Mouse (Mus musculus): ENCODE measurements at regions not wholly inside any gene's neighbourhood (a gene's known extent, or its start where the extent isn't known, plus 50 kb on each side); places are given as distances from the start of the nearest gene placed in this dataset.

- H3K9me3 ChIP-seq (replicated peaks; ENCODE audit: control insufficient read depth, low read length): no peaks in the 10 kb centered on the region
- no peaks in the 10 kb centered on the region for H3K4me1 ChIP-seq (ENCODE audit: control insufficient read depth, insufficient read depth)
- H3K9ac ChIP-seq (replicated peaks; ENCODE audit: low read depth, low read length): no peak overlapping the region
- H3K27ac ChIP-seq (ENCODE audit: low read depth): no peak overlapping the region
- no peak overlapping the region for H3K4me2 ChIP-seq (ENCODE audit: low read depth, low read length)
- WGBS: 68% methylated on average over 10 of the region's 10 CpGs
- DNase-seq (ENCODE audit: low spot score) (no peak), ATAC-seq (ENCODE audit: insufficient read depth, low read depth) (no peak)
- H3K4me3 ChIP-seq (ENCODE audit: low read depth, low read length): no peak overlapping the region
- TF ChIP-seq CTCF (IDR thresholded peaks at IDR 0.05; ENCODE audit: low read depth) (no peak), EP300 (IDR thresholded peaks at IDR 0.05; ENCODE audit: low read depth) (no peak)
- no peaks in the 10 kb centered on the region for H3K27me3 ChIP-seq (ENCODE audit: control insufficient read depth, insufficient read depth, low read length)
- H3K36me3 ChIP-seq (replicated peaks; ENCODE audit: control insufficient read depth, insufficient read depth, low read length): no peaks in the 10 kb centered on the region
These were observed 72.7 kb downstream of the Rassf10 start for GRCm38 (mm10) chr7:113026290-113027075.

GRCm38 (mm10) chr7:113027125-113027801, 73.5 kb downstream of the Rassf10 start:
- H3K36me3 ChIP-seq (replicated peaks; ENCODE audit: control insufficient read depth, insufficient read depth, low read length): no peaks in the 10 kb centered on the region
- DNase-seq (ENCODE audit: low spot score) (no peak), ATAC-seq (ENCODE audit: insufficient read depth, low read depth) (no peak)
- H3K4me3 ChIP-seq (ENCODE audit: low read depth, low read length): no peak overlapping the region
- TF ChIP-seq EP300 (IDR thresholded peaks at IDR 0.05; ENCODE audit: low read depth): no peak
- no peak for TF ChIP-seq CTCF (IDR thresholded peaks at IDR 0.05; ENCODE audit: low read depth)
- no peaks in the 10 kb centered on the region for H3K4me1 ChIP-seq (ENCODE audit: control insufficient read depth, insufficient read depth)
- H3K4me2 ChIP-seq (ENCODE audit: low read depth, low read length): no peak overlapping the region
- no peak overlapping the region for H3K27ac ChIP-seq (ENCODE audit: low read depth)
- WGBS: 64% methylated on average over 5 of the region's 5 CpGs
- H3K27me3 ChIP-seq (ENCODE audit: control insufficient read depth, insufficient read depth, low read length): no peaks in the 10 kb centered on the region
- no peaks in the 10 kb centered on the region for H3K9me3 ChIP-seq (replicated peaks; ENCODE audit: control insufficient read depth, low read length)
- H3K9ac ChIP-seq (replicated peaks; ENCODE audit: low read depth, low read length): no peak overlapping the region

GRCm38 (mm10) chr7:113030053-113030752, 76.4 kb downstream of the Rassf10 start:
- H3K27ac ChIP-seq (ENCODE audit: low read depth): no peak overlapping the region

GRCm38 (mm10) chr7:113035751-113036150, 82.0 kb downstream of the Rassf10 start:
- H3K4me2 ChIP-seq (ENCODE audit: low read depth, low read length): no peak overlapping the region
- H3K4me1 ChIP-seq (ENCODE audit: control insufficient read depth, insufficient read depth): no peaks in the 10 kb centered on the region
- H3K36me3 ChIP-seq (replicated peaks; ENCODE audit: control insufficient read depth, insufficient read depth, low read length): no peaks in the 10 kb centered on the region
- no peak overlapping the region for H3K9ac ChIP-seq (replicated peaks; ENCODE audit: low read depth, low read length)
- 84% methylated on average over 4 of the region's 4 CpGs for WGBS
- ATAC-seq (ENCODE audit: insufficient read depth, low read depth) (no peak), DNase-seq (ENCODE audit: low spot score) (no peak)
- no peaks in the 10 kb centered on the region for H3K27me3 ChIP-seq (ENCODE audit: control insufficient read depth, insufficient read depth, low read length)
- H3K9me3 ChIP-seq (replicated peaks; ENCODE audit: control insufficient read depth, low read length): no peaks in the 10 kb centered on the region
- TF ChIP-seq CTCF (IDR thresholded peaks at IDR 0.05; ENCODE audit: low read depth): no peak
- no peak for TF ChIP-seq EP300 (IDR thresholded peaks at IDR 0.05; ENCODE audit: low read depth)
- no peak overlapping the region for H3K4me3 ChIP-seq (ENCODE audit: low read depth, low read length)
- H3K27ac ChIP-seq (ENCODE audit: low read depth): no peak overlapping the region

More at GRCm38 (mm10) chr7:113030053-113030752, 76.4 kb downstream of the Rassf10 start:
- DNase-seq (ENCODE audit: low spot score): no peak
- Histone ChIP-seq H3K4me3 (ENCODE audit: low read depth, low read length) (no peak overlapping the region), H3K9me3 (replicated peaks; ENCODE audit: control insufficient read depth, low read length) (no peaks in the 10 kb centered on the region), H3K4me2 (ENCODE audit: low read depth, low read length) (no peak overlapping the region), H3K9ac (replicated peaks; ENCODE audit: low read depth, low read length) (no peak overlapping the region), H3K36me3 (replicated peaks; ENCODE audit: control insufficient read depth, insufficient read depth, low read length) (no peaks in the 10 kb centered on the region), H3K27me3 (ENCODE audit: control insufficient read depth, insufficient read depth, low read length) (no peaks in the 10 kb centered on the region), H3K4me1 (ENCODE audit: control insufficient read depth, insufficient read depth) (no peaks in the 10 kb centered on the region)
- no peak for ATAC-seq (ENCODE audit: insufficient read depth, low read depth)
- WGBS: 36% methylated on average over 5 of the region's 5 CpGs
- no peak for TF ChIP-seq EP300 (IDR thresholded peaks at IDR 0.05; ENCODE audit: low read depth)
- no peak for TF ChIP-seq CTCF (IDR thresholded peaks at IDR 0.05; ENCODE audit: low read depth)

- H3K9me3 ChIP-seq (replicated peaks; ENCODE audit: control insufficient read depth, low read length): no peaks in the 10 kb centered on the region
- H3K27ac ChIP-seq (ENCODE audit: low read depth): no peak overlapping the region
- DNase-seq (ENCODE audit: low spot score) (no peak), ATAC-seq (ENCODE audit: insufficient read depth, low read depth) (no peak)
- H3K4me3 ChIP-seq (ENCODE audit: low read depth, low read length): no peak overlapping the region
- H3K36me3 ChIP-seq (replicated peaks; ENCODE audit: control insufficient read depth, insufficient read depth, low read length): no peaks in the 10 kb centered on the region
- H3K9ac ChIP-seq (replicated peaks; ENCODE audit: low read depth, low read length): no peak overlapping the region
- no peaks in the 10 kb centered on the region for H3K4me1 ChIP-seq (ENCODE audit: control insufficient read depth, insufficient read depth)
- WGBS: 65% methylated on average over 12 of the region's 12 CpGs
- TF ChIP-seq CTCF (IDR thresholded peaks at IDR 0.05; ENCODE audit: low read depth) (no peak), EP300 (IDR thresholded peaks at IDR 0.05; ENCODE audit: low read depth) (no peak)
- no peak overlapping the region for H3K4me2 ChIP-seq (ENCODE audit: low read depth, low read length)
- no peaks in the 10 kb centered on the region for H3K27me3 ChIP-seq (ENCODE audit: control insufficient read depth, insufficient read depth, low read length)
These were observed 84.3 kb downstream of the Rassf10 start for GRCm38 (mm10) chr7:113037825-113038613.
